Mouse (Mus musculus) adrenal gland, adult 18-20 months (tissue): ENCODE data around the gene Mageb2. TPM values are rescaled to one million over a fixed set of nuclear protein-coding genes. Genes with fewer than 3 reads are reported as not detected.
"Not testable (repeated sequence)": the region's sequence is repeated elsewhere in the genome, so short reads cannot be mapped to it uniquely, and the experiment has no call there.

Experiments used
- DNase-seq, 2 experiments: peaks; one replicate each; pipeline ENCODE4 v3.0.0; 2021 to 2022; ENCODE audit warnings: low spot score in 2 of 2
- long read RNA-seq, 2 experiments: library from polyadenylated mRNA; stranded (forward); transcript quantifications; one replicate each; pipeline ENCODE4 v2.0.0; 2021
- total RNA-seq, 2 experiments: library from RNA; stranded (reverse); gene quantifications; 1 replicate in 1 of 2; 2 replicates in 1 of 2; pipeline ENCODE4 v1.2.3; 2021

The Mageb2 gene
- not detected for total RNA-seq
- long read RNA-seq, experiment 1: 0 reads
- long read RNA-seq, experiment 2: 0 reads

DNA sequence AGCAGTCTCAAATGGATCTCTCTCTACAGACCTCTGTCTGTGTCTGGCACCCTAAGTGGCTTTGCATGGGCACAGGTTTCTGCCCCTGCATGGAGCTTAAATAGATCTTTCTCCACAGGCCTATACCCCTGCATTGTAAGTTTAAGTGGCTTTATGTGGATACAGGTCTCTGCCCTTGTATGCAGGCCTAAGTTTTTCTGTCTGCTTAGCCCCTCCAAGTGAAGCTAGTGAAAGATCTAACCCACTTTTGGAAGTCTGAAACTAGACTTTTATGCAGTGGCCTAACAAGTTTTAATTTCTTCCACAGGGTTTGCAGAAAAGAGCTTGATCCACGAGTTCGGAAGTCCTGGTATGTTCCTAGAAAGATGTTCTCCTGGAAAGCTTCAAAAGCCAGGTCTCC, at the start of gene Mageb2:
Gene Mageb2, plus strand, starts transcription at position 301 of the 400 bp plus-strand sequence.
- not testable (repeated sequence) for DNase-seq

DNA sequence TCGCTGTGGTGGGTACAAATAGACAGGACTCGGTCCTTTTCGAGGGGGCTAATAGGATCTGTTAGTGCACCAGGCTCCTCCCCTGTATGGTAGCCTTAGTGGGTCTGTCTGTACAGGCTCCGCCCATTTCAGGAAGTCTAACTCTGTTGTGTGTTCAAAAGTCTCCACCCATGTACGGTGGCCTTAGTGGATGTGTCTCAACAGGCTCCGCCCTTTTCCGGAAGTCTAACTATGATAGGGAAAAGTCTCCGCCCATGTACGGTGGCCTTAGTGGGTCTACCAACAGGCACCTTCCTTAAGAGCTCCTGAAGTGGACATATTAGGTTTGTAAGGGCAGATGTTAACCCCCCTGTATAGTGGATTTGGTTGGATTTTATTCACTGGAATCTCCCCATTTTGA, 18.2 kb upstream of the Mageb2 start:
- not testable (repeated sequence) for DNase-seq

Other genes starting within 250 kb of the Mageb2 start
- gene Gm5072, start 60.8 kb downstream of the Mageb2 start, total RNA-seq: not detected
- not detected for gene Gm8914, start 148.4 kb downstream of the Mageb2 start, total RNA-seq
- gene 1700084M14Rik, start 244.2 kb downstream of the Mageb2 start, total RNA-seq: not detected